Mouse (Mus musculus) intestine, embryonic 16.5 days (tissue): Measurements from ENCODE around the gene Crybb2. TPM values are rescaled to one million over a fixed set of nuclear protein-coding genes. Genes with fewer than 3 reads are reported as not detected.

Source experiments
- ATAC-seq: fragments of 200-750 bp; cut with Nextera tagmentation; 2 replicates; pipeline ENCODE4 v1.8.0; 2017; ENCODE audit warnings: moderate TSS enrichment, moderate library complexity
- H3K27ac ChIP-seq: fragments of 300-500 bp; sonication (generic); 2 replicates; pipeline ENCODE4 v1.5.1; 2014; ENCODE audit warnings: mild to moderate bottlenecking, low read length
- H3K27me3 ChIP-seq: fragments of 300-500 bp; sonication (generic); replicated peaks from 2 replicates; pipeline ENCODE4 v1.6.1; 2014; ENCODE audit warnings: low read length, control low read depth, mixed read lengths; ENCODE audit not compliant: control insufficient read depth, insufficient read depth
- H3K36me3 ChIP-seq: fragments of 300-500 bp; sonication (generic); 2 replicates; pipeline ENCODE4 v1.6.1; 2014; ENCODE audit warnings: low read length, control low read depth; ENCODE audit not compliant: control insufficient read depth, insufficient read depth
- H3K4me1 ChIP-seq: fragments of 300-500 bp; sonication (generic); 2 replicates; pipeline ENCODE4 v1.6.1; 2014; ENCODE audit warnings: low read length, control low read depth, mixed read lengths; ENCODE audit not compliant: control insufficient read depth, insufficient read depth
- H3K4me2 ChIP-seq: fragments of 300-500 bp; sonication (generic); 2 replicates; pipeline ENCODE4 v1.6.1; 2014; ENCODE audit warnings: low read depth, low read length, control low read depth
- H3K4me3 ChIP-seq: fragments of 300-500 bp; sonication (generic); 2 replicates; pipeline ENCODE4 v1.5.1; 2014; ENCODE audit warnings: mild to moderate bottlenecking, low read length
- H3K9ac ChIP-seq: fragments of 300-500 bp; sonication (generic); 2 replicates; pipeline ENCODE4 v1.6.1; 2014; ENCODE audit warnings: low read depth, low read length
- H3K9me3 ChIP-seq: fragments of 300-500 bp; sonication (generic); 2 replicates; pipeline ENCODE4 v1.6.1; 2016; ENCODE audit warnings: low read length, control low read depth; ENCODE audit not compliant: control insufficient read depth
- WGBS: fragments of 180-500 bp; shearing (Covaris S2); extraction: QIAGEN DNeasy Blood & Tissue Kit; methylation state at CpG from one replicate; pipeline ENCODE4 v1.1.7; 2014; 5-methylcytosine and 5-hydroxymethylcytosine counted together
- polyA plus RNA-seq: library from polyadenylated mRNA; unstranded; fragments of >200 nt; fragmentation: Nextera tagmentation; extraction: Ambion mirVana; gene quantifications from 2 replicates; pipeline ENCODE4 v1.2.1, GENCODE M21; 2015

Gene Crybb2
- polyA plus RNA-seq, 1 experiment from 2014 or later, result not detected

- H3K27ac ChIP-seq, result no peak overlapping the region
- no peak overlapping the region for H3K4me2 ChIP-seq
- no peaks in the 10 kb centered on the region for H3K27me3 ChIP-seq
- no peaks in the 10 kb centered on the region; the same call in 1 of the 2 replicates for H3K9me3 ChIP-seq
- no peak overlapping the region for H3K9ac ChIP-seq
- no peak overlapping the region for H3K4me3 ChIP-seq
- H3K4me1 ChIP-seq, result no peaks in the 10 kb centered on the region
- 60% methylated on average over 7 of the region's 7 CpGs for WGBS
- no peaks in the 10 kb centered on the region for H3K36me3 ChIP-seq
- no peak for ATAC-seq
Measured at GRCm38 (mm10) chr5:113050581-113051185, 19.2 kb downstream of the Crybb2 start.

GRCm38 (mm10) chr5:113049876-113050275, 20.0 kb downstream of the Crybb2 start:
- Histone ChIP-seq H3K9me3 (no peaks in the 10 kb centered on the region; the same call in 1 of the 2 replicates), H3K4me2 (no peak overlapping the region), H3K4me1 (no peaks in the 10 kb centered on the region), H3K27ac (no peak overlapping the region), H3K4me3 (no peak overlapping the region), H3K36me3 (no peaks in the 10 kb centered on the region), H3K9ac (no peak overlapping the region), H3K27me3 (no peaks in the 10 kb centered on the region)
- no peak for ATAC-seq

- ATAC-seq, result no peak
- no peak overlapping the region for H3K9ac ChIP-seq
- no peak overlapping the region for H3K4me2 ChIP-seq
- H3K4me1 ChIP-seq, result 0 out of 2 replicates have a peak, but pooled peaks cover 3% of the 10 kb centered on the region
- H3K27me3 ChIP-seq, result no peaks in the 10 kb centered on the region
- H3K4me3 ChIP-seq, result no peak overlapping the region
- 88% methylated on average over 10 of the region's 10 CpGs for WGBS
- no peaks in the 10 kb centered on the region for H3K36me3 ChIP-seq
- H3K9me3 ChIP-seq, result no peaks in the 10 kb centered on the region; the same call in 1 of the 2 replicates
- no peak overlapping the region for H3K27ac ChIP-seq
Measured at GRCm38 (mm10) chr5:113045511-113046273, 24.2 kb downstream of the Crybb2 start.

GRCm38 (mm10) chr5:113043531-113043930, 26.4 kb downstream of the Crybb2 start:
- no peak overlapping the region for H3K9ac ChIP-seq
- no peak overlapping the region for H3K4me2 ChIP-seq
- 0 out of 2 replicates have a peak, but pooled peaks cover 3% of the 10 kb centered on the region for H3K4me1 ChIP-seq
- H3K9me3 ChIP-seq, result no peaks in the 10 kb centered on the region; the same call in 1 of the 2 replicates
- no peaks in the 10 kb centered on the region for H3K36me3 ChIP-seq
- 83% methylated on average over 8 of the region's 8 CpGs for WGBS
- no peaks in the 10 kb centered on the region for H3K27me3 ChIP-seq
- no peak overlapping the region for H3K27ac ChIP-seq
- no peak for ATAC-seq
- no peak overlapping the region for H3K4me3 ChIP-seq

- H3K27me3 ChIP-seq, result no peaks in the 10 kb centered on the region
- WGBS, result 16% methylated on average over 5 of the region's 5 CpGs
- no peaks in the 10 kb centered on the region for H3K36me3 ChIP-seq
- no peaks in the 10 kb centered on the region; the same call in 1 of the 2 replicates for H3K9me3 ChIP-seq
- no peak overlapping the region for H3K9ac ChIP-seq
- no peak overlapping the region for H3K27ac ChIP-seq
- H3K4me3 ChIP-seq, result no peak overlapping the region
- H3K4me1 ChIP-seq, result 0 out of 2 replicates have a peak, but pooled peaks cover 3% of the 10 kb centered on the region
- peak; percentile 36; the same call in 1 of the 2 replicates for ATAC-seq
- H3K4me2 ChIP-seq, result no peak overlapping the region
Measured at GRCm38 (mm10) chr5:113041567-113042071, 28.3 kb downstream of the Crybb2 start.

GRCm38 (mm10) chr5:113040776-113041175, 29.1 kb downstream of the Crybb2 start:
- Histone ChIP-seq H3K27me3 (no peaks in the 10 kb centered on the region), H3K4me3 (no peak overlapping the region), H3K4me1 (peaks cover 8% of the 10 kb centered on the region; the same call in 1 of the 2 replicates), H3K9me3 (no peaks in the 10 kb centered on the region), H3K27ac (no peak overlapping the region), H3K36me3 (no peaks in the 10 kb centered on the region), H3K9ac (no peak overlapping the region), H3K4me2 (no peak overlapping the region)
- no peak for ATAC-seq
- 53% methylated on average over 6 of the region's 6 CpGs for WGBS

- no peaks in the 10 kb centered on the region for H3K36me3 ChIP-seq
- H3K4me1 ChIP-seq, result peaks cover 17% of the 10 kb centered on the region
- H3K4me3 ChIP-seq, result no peak overlapping the region
- H3K27ac ChIP-seq, result no peak overlapping the region
- no peak overlapping the region for H3K4me2 ChIP-seq
- no peaks in the 10 kb centered on the region for H3K27me3 ChIP-seq
- no peak overlapping the region for H3K9ac ChIP-seq
- 85% methylated on average over 6 of the region's 6 CpGs for WGBS
- no peaks in the 10 kb centered on the region for H3K9me3 ChIP-seq
- ATAC-seq, result no peak
Measured at GRCm38 (mm10) chr5:113038601-113039000, 31.3 kb downstream of the Crybb2 start.

GRCm38 (mm10) chr5:113035094-113036047, 34.5 kb downstream of the Crybb2 start:
- Histone ChIP-seq H3K4me3 (no peak overlapping the region), H3K4me1 (peaks cover 14% of the 10 kb centered on the region), H3K27ac (no peak overlapping the region), H3K27me3 (no peaks in the 10 kb centered on the region), H3K4me2 (peak overlapping the region; percentile 13; the same call in 1 of the 2 replicates), H3K9me3 (no peaks in the 10 kb centered on the region), H3K36me3 (no peaks in the 10 kb centered on the region), H3K9ac (no peak overlapping the region)
- ATAC-seq, result peak; percentile 75
- 52% methylated on average over 10 of the region's 10 CpGs for WGBS
